Mouse (Mus musculus) liver, postnatal 0 days (tissue): ENCODE data around the gene Atl1.

Experiments
- CTCF ChIP-seq: sonication (generic); IDR thresholded peaks from 2 replicates; pipeline ENCODE4 v1.5.1; 2016; ENCODE audit warnings: antibody characterized with exemption, low read depth
- EP300 ChIP-seq: IDR thresholded peaks from 2 replicates; pipeline ENCODE4 v1.6.1; 2016; ENCODE audit warnings: antibody characterized with exemption, low read depth, mild to moderate bottlenecking

- TF ChIP-seq CTCF, result no peak
- no peak for TF ChIP-seq EP300
Observed at GRCm38 (mm10) chr12:69890476-69890875, 1.9 kb upstream of the Atl1 start.
